Mouse (Mus musculus) megakaryocyte, embryonic 14.5 days (primary cell): Measurements from ENCODE around the gene Sbf2.

ENCODE experiments used
- FLI1 ChIP-seq: IDR thresholded peaks from 2 replicates; pipeline ENCODE4 v1.6.1; 2012; ENCODE audit warnings: low read length, inconsistent platforms, mixed read lengths
- GATA1 ChIP-seq: IDR thresholded peaks from 3 replicates; pipeline ENCODE4 v1.6.1; 2012; ENCODE audit warnings: mixed read lengths, low read length, inconsistent platforms, borderline replicate concordance

- no peak for TF ChIP-seq GATA1
- TF ChIP-seq FLI1: no peak
These were observed 307.0 kb downstream of the Sbf2 start for GRCm38 (mm10) chr7:110307741-110308140.
